Mouse (Mus musculus) cortical plate, adult 2 months (tissue): ENCODE measurements around the gene Plxna4. TPM values are rescaled to one million over a fixed set of nuclear protein-coding genes. Genes with fewer than 3 reads are reported as not detected.

Experiments used
- H3K27ac ChIP-seq: fragments of 200-500 bp; 2 replicates; pipeline ENCODE4 v1.5.1; 2012; ENCODE audit warnings: low read length, control low read depth, inconsistent platforms; ENCODE audit not compliant: insufficient read depth
- H3K4me1 ChIP-seq: fragments of 200-500 bp; 2 replicates; pipeline ENCODE4 v1.6.1; 2011; ENCODE audit warnings: low read length; ENCODE audit not compliant: control insufficient read depth, insufficient read depth
- H3K4me3 ChIP-seq: fragments of 200-500 bp; 2 replicates; pipeline ENCODE4 v1.5.1; 2011; ENCODE audit warnings: mild to moderate bottlenecking, low read length, control low read depth; ENCODE audit not compliant: insufficient read depth
- CTCF ChIP-seq: fragments of 200-500 bp; IDR thresholded peaks from 2 replicates; pipeline ENCODE4 v1.5.1; 2011; ENCODE audit warnings: mild to moderate bottlenecking, control low read depth, low read length; ENCODE audit not compliant: insufficient read depth; ENCODE audit errors: extremely low read depth
- POLR2A ChIP-seq: fragments of 200-500 bp; IDR thresholded peaks from 2 replicates; pipeline ENCODE4 v1.6.1; 2011; ENCODE audit warnings: mild to moderate bottlenecking, low read length, control low read depth; ENCODE audit not compliant: insufficient read depth; ENCODE audit errors: extremely low read depth
- polyA plus RNA-seq: library from polyadenylated mRNA; depleted of rRNA; stranded (reverse); fragments of >200 nt; gene quantifications from 2 replicates; pipeline ENCODE4 v1.2.3, GENCODE M21; 2012

Gene Plxna4
- polyA plus RNA-seq, 1 experiment: 14.9 TPM

- no peak overlapping the region for H3K4me3 ChIP-seq
- no peak overlapping the region for H3K27ac ChIP-seq
- H3K4me1 ChIP-seq: peaks cover 2% of the 10 kb centered on the region; the same call in 1 of the 2 replicates
- no peak for TF ChIP-seq POLR2A
- no peak for TF ChIP-seq CTCF
Observed at GRCm38 (mm10) chr6:32348126-32348525, 239.9 kb downstream of the Plxna4 start.

GRCm38 (mm10) chr6:32346015-32346414, 242.0 kb downstream of the Plxna4 start:
- Histone ChIP-seq H3K4me1 (peaks cover 2% of the 10 kb centered on the region; the same call in 1 of the 2 replicates), H3K4me3 (no peak overlapping the region), H3K27ac (no peak overlapping the region)
- no peak for TF ChIP-seq POLR2A
- no peak for TF ChIP-seq CTCF

- Histone ChIP-seq H3K27ac (no peak overlapping the region), H3K4me3 (no peak overlapping the region), H3K4me1 (peaks cover 5% of the 10 kb centered on the region)
- no peak for TF ChIP-seq CTCF
- TF ChIP-seq POLR2A: no peak
Observed at GRCm38 (mm10) chr6:32342727-32343126, 245.3 kb downstream of the Plxna4 start.

GRCm38 (mm10) chr6:32342272-32342671, 245.7 kb downstream of the Plxna4 start:
- H3K27ac ChIP-seq: no peak overlapping the region
- TF ChIP-seq CTCF (no peak), POLR2A (no peak)

GRCm38 (mm10) chr6:32338416-32338943, 249.5 kb downstream of the Plxna4 start:
- H3K27ac ChIP-seq: no peak overlapping the region
- H3K4me1 ChIP-seq: peaks cover 3% of the 10 kb centered on the region
- TF ChIP-seq CTCF (no peak), POLR2A (no peak)
- no peak overlapping the region for H3K4me3 ChIP-seq

More at GRCm38 (mm10) chr6:32342272-32342671, 245.7 kb downstream of the Plxna4 start:
- Histone ChIP-seq H3K4me3 (no peak overlapping the region), H3K4me1 (peaks cover 5% of the 10 kb centered on the region)

GRCm38 (mm10) chr6:32331281-32331680, 256.7 kb downstream of the Plxna4 start:
- H3K4me3 ChIP-seq: no peak overlapping the region
- TF ChIP-seq CTCF: no peak
- TF ChIP-seq POLR2A: no peak
- H3K27ac ChIP-seq: no peak overlapping the region
- H3K4me1 ChIP-seq: peaks cover 4% of the 10 kb centered on the region

GRCm38 (mm10) chr6:32330034-32330795, 257.8 kb downstream of the Plxna4 start:
- TF ChIP-seq POLR2A: no peak
- Histone ChIP-seq H3K4me3 (no peak overlapping the region), H3K27ac (no peak overlapping the region), H3K4me1 (peaks cover 4% of the 10 kb centered on the region)

GRCm38 (mm10) chr6:32328028-32328427, 260.0 kb downstream of the Plxna4 start:
- TF ChIP-seq CTCF: peak; percentile 93
- TF ChIP-seq POLR2A: no peak
- peaks cover 4% of the 10 kb centered on the region for H3K4me1 ChIP-seq
- H3K4me3 ChIP-seq: no peak overlapping the region
- H3K27ac ChIP-seq: no peak overlapping the region

GRCm38 (mm10) chr6:32327173-32327572, 260.8 kb downstream of the Plxna4 start:
- Histone ChIP-seq H3K27ac (no peak overlapping the region), H3K4me1 (peaks cover 4% of the 10 kb centered on the region), H3K4me3 (no peak overlapping the region)
- no peak for TF ChIP-seq CTCF
- no peak for TF ChIP-seq POLR2A

- TF ChIP-seq CTCF: no peak
- no peak for TF ChIP-seq POLR2A
- Histone ChIP-seq H3K4me3 (no peak overlapping the region), H3K4me1 (peaks cover 4% of the 10 kb centered on the region), H3K27ac (no peak overlapping the region)
Observed at GRCm38 (mm10) chr6:32326406-32326805, 261.6 kb downstream of the Plxna4 start.
